Mouse (Mus musculus) heart, postnatal 25 days (tissue): Measurements from ENCODE around the gene Grm1. TPM values are rescaled to one million over a fixed set of nuclear protein-coding genes. Genes with fewer than 3 reads are reported as not detected.

ENCODE experiments used
- DNase-seq: peaks from one replicate; pipeline ENCODE4 v3.0.0; 2022; ENCODE audit warnings: low spot score
- intact Hi-C: fragments of 180-260 bp; cut with DNase I; formaldehyde crosslinking; loops from one replicate; pipeline ENCODE4 v1.15.1; 2025
- total RNA-seq, 2 experiments: library from RNA; stranded (reverse); gene quantifications; 2 replicates each; pipeline ENCODE4 v1.2.3; 2021

Grm1 gene
- total RNA-seq, 2 experiments from 2014 or later, result 3.6 to 5.0 TPM

GRCm38 (mm10) chr10:10845059-10845685, 237.0 kb downstream of the Grm1 start:
- intact Hi-C loops, result no loop called here
- no peak for DNase-seq

DNA sequence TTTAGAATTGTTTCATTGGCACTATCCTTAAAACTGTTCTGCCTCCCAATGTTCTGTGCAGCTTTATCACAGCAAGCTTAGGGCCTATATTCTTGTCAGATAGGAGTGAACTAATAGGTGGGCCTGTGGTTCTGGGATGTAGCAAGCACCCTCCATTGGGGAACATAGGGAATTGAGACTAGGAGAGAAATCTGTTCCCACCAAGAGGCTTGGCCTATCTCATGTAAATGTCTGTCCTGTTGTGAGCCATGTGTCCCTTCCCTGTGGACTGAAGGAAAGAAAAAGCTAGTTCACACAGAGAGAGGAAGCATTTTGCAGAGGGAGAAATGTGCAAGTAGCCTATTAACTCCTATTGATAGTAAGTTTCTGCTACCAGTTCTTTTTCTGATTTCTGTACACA, 246.8 kb downstream of the Grm1 start:
- DNase-seq, result no peak
- intact Hi-C loops, result no loop called here

DNA sequence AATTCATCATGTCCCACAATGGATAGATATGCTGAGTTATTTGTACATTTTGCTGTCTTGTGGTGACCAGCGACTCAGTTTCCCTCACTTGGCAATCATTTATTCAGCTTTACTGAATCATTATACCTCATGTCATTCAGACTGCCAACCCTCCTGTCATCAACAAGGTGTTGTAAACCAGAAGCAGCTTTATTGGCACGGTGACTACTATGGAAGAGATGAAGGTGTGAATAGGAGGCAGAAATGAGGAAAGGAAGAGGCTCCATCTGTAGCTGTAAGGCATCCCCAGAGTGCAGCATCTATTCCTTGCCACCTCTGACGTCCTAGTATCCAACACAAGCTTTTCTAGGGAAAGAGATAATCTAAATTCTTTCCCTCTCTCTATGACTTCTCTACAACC, 247.3 kb downstream of the Grm1 start:
- no peak for DNase-seq
- intact Hi-C loops, result no loop called here

- DNase-seq, result no peak
- intact Hi-C loops, result no loop called here
Measured at GRCm38 (mm10) chr10:10831141-10831540, 251.0 kb downstream of the Grm1 start.

DNA sequence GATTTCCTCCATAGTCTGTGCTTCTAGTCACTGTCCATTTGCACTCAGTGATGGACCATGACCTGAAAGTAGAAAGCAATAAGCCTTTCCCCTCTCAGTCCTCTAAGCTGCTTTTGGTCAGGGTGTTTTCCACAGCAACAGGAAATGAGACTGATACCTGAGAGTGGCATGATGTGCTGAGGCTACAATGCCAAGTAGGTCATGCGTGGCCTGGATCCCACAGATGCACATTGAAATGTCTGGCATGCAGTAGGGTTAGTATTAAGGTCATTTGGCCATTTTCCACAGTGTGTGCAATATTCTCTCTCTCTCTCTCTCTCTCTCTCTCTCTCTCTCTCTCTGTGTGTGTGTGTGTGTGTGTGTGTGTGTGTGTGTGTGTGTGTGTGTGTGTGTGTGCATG, 254.8 kb downstream of the Grm1 start:
- intact Hi-C loops, result no loop called here
- DNase-seq, result no peak

GRCm38 (mm10) chr10:10818061-10818460, 264.1 kb downstream of the Grm1 start:
- DNase-seq, result no peak

GRCm38 (mm10) chr10:10814631-10815216, 267.4 kb downstream of the Grm1 start:
- no peak for DNase-seq
- intact Hi-C loops, result no loop called here

More at GRCm38 (mm10) chr10:10818061-10818460, 264.1 kb downstream of the Grm1 start:
- intact Hi-C loops, result no loop called here

DNA sequence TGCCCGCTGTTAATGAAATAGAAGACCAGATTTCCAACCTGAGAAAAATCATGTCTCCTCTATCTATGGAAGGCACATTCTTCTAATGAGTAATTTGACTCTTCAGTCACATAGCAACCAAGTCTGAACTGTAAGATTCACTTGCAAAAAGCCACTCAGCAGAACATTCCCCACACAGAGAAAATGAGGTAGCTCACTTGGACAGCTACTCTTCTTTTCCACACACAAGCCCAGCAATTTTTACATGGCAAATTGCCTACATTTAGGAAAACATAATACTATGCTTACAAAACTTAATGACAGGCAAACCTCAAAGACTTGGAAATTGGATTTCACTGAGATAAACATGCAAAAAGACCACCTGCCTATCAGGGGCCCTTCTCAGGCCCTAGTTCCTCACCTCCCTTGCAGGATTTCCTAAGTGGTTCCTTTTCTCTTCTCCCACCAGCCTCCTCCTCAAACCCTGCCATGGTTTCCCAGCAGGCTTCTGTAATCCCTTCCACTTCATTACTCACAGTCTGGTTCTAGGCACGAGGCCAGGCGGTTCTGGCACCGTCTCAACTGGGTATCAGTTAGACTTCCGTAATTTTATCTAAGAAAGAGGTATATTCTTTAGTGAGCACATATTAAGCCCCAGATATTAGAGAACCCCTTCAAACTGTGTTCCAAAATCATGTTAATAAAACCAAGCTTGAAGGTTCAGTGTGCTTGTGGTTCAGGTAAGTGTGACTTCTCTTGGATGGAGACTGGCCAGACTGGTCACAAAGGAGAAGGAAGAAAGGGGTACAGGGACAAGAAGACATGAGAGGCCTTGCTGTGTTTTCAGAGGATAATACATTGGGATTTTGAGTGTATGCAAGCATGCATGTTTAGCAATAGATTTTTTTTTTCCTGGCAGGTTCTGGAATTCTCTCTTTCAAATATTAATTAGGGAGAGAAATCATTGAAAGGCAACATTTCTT, 269.1 kb downstream of the Grm1 start:
- DNase-seq, result no peak
- intact Hi-C loops, result no loop called here

- intact Hi-C loops, result no loop called here
- no peak for DNase-seq
Measured at GRCm38 (mm10) chr10:10809777-10810176, 272.4 kb downstream of the Grm1 start.

GRCm38 (mm10) chr10:10795321-10795720, 286.8 kb downstream of the Grm1 start:
- DNase-seq, result no peak
- intact Hi-C loops, result no loop called here

GRCm38 (mm10) chr10:10790458-10790857, 291.7 kb downstream of the Grm1 start:
- no peak for DNase-seq
- intact Hi-C loops, result no loop called here

GRCm38 (mm10) chr10:10789967-10790366, 292.2 kb downstream of the Grm1 start:
- DNase-seq, result no peak
- intact Hi-C loops, result no loop called here

- intact Hi-C loops, result no loop called here
- no peak for DNase-seq
Measured at GRCm38 (mm10) chr10:10787906-10788416, 294.2 kb downstream of the Grm1 start.

- intact Hi-C loops, result no loop called here
- no peak for DNase-seq
Measured at GRCm38 (mm10) chr10:10785122-10785521, 297.0 kb downstream of the Grm1 start.

- no peak for DNase-seq
- intact Hi-C loops, result no loop called here
Measured at GRCm38 (mm10) chr10:10774827-10775226, 307.3 kb downstream of the Grm1 start.

DNA sequence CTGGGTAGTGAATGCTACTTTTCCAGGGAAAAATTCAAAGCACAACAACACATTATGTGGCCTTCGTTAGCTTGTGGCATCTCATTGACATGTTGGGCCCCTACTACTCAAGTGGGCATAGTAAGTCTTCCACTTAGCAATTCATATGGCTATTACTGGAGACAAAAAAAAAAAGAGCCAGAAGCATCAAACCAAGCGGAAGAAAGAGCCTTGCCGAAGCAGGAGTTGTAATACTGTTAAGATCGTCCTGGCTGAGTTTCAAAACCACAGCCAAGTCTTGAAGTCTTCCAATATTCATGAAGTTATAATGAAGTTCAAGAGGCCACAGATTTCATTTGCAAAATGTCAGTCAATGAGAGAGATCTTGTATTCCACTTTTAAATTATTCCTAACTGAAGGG, 319.1 kb downstream of the Grm1 start:
- no peak for DNase-seq
- intact Hi-C loops, result no loop called here

GRCm38 (mm10) chr10:10761274-10761673, 320.9 kb downstream of the Grm1 start:
- intact Hi-C loops, result no loop called here
- no peak for DNase-seq

- intact Hi-C loops, result no loop called here
Measured at GRCm38 (mm10) chr10:10760801-10761200, 321.4 kb downstream of the Grm1 start.

GRCm38 (mm10) chr10:10751033-10751432, 331.1 kb downstream of the Grm1 start:
- DNase-seq, result no peak
- intact Hi-C loops, result no loop called here

More at GRCm38 (mm10) chr10:10760801-10761200, 321.4 kb downstream of the Grm1 start:
- DNase-seq, result no peak

DNA sequence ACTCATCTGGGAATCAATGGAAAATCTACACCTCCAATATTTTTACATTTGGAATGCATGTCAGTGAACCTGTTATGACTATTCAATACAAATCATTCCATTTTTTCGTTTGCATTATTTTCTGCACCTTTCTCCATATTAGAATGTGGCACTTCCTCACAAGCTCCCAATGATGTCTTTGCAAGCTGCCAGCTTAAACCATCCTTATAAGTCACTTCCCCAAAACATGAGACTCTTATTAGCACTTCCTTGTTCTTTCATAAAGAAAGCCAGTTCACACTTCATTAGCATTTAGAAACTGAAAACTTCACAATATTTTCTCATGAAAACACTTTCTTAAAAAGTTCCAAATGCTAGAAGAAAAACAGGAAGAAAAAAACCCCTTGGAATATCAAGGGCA, 338.1 kb downstream of the Grm1 start:
- intact Hi-C loops, result no loop called here
- no peak for DNase-seq

- intact Hi-C loops, result no loop called here
- no peak for DNase-seq
Measured at GRCm38 (mm10) chr10:10742172-10742571, 340.0 kb downstream of the Grm1 start.
